Mouse (Mus musculus) CH12.LX (cell line): Measurements from ENCODE around the gene Leng9. TPM values are rescaled to one million over a fixed set of nuclear protein-coding genes. Genes with fewer than 3 reads are reported as not detected.

Experiments used
- DNase-seq: peaks from one replicate; pipeline ENCODE4 v3.0.0-alpha.2; 2013; ENCODE audit errors: extremely low read depth
- H3K27ac ChIP-seq: 2 replicates; pipeline ENCODE4 v1.5.1; 2012; ENCODE audit warnings: low read depth, mild to moderate bottlenecking, control low read depth, moderate library complexity; ENCODE audit not compliant: insufficient read depth
- H3K27me3 ChIP-seq: replicated peaks from 2 replicates; pipeline ENCODE3; 2012; ENCODE audit warnings: inconsistent platforms
- H3K36me3 ChIP-seq, 2 experiments: replicated peaks in 1 of 2; 2 replicates each; pipeline versions ENCODE3 to v1.6.1; 2012; ENCODE audit warnings: inconsistent platforms in 1 of 2, low read length in 1 of 2, mild to moderate bottlenecking in 1 of 2, mixed read lengths in 1 of 2, moderate library complexity in 1 of 2; ENCODE audit not compliant: control insufficient read depth in 1 of 2, insufficient read depth in 1 of 2
- H3K4me1 ChIP-seq, 2 experiments: 2 replicates each; pipeline ENCODE4 v1.6.1; 2012; ENCODE audit warnings: inconsistent platforms in 1 of 2, moderate library complexity in 1 of 2; ENCODE audit not compliant: insufficient read depth in 2 of 2, control insufficient read depth in 1 of 2
- H3K4me2 ChIP-seq: 2 replicates; pipeline ENCODE4 v1.6.1; 2012; ENCODE audit warnings: low read depth, mild to moderate bottlenecking, control low read depth; ENCODE audit not compliant: poor library complexity, insufficient read depth, severe bottlenecking
- H3K4me3 ChIP-seq, 3 experiments: fragments of 150-350 bp in 1 of 3; sonication (generic) in 1 of 3; replicated peaks in 1 of 3; 2 replicates each; pipeline versions ENCODE3 to v1.5.1; 2011 to 2012; ENCODE audit warnings: low read depth in 2 of 3, low read length in 2 of 3, mild to moderate bottlenecking in 2 of 3, moderate library complexity in 2 of 3, control low read depth in 1 of 3, improper control_type of control experiment in 1 of 3, inconsistent platforms in 1 of 3, mixed read lengths in 1 of 3; ENCODE audit not compliant: poor library complexity in 1 of 3
- H3K79me2 ChIP-seq: replicated peaks from 2 replicates; pipeline ENCODE4 v1.6.1; 2012; ENCODE audit warnings: mild to moderate bottlenecking, moderate library complexity; ENCODE audit not compliant: control insufficient read depth, poor library complexity, insufficient read depth, severe bottlenecking; ENCODE audit errors: extremely low read depth
- H3K9ac ChIP-seq: 2 replicates; pipeline ENCODE4 v1.6.1; 2012; ENCODE audit warnings: low read depth, mild to moderate bottlenecking, control low read depth, moderate library complexity; ENCODE audit not compliant: insufficient read depth
- H3K9me3 ChIP-seq: replicated peaks from 2 replicates; pipeline ENCODE3; 2012; ENCODE audit warnings: low read length, inconsistent platforms, mixed read lengths
- BHLHE40 ChIP-seq: IDR thresholded peaks from 2 replicates; pipeline ENCODE4 v1.6.1; 2011; ENCODE audit warnings: mild to moderate bottlenecking, low read depth, low read length, improper control_type of control experiment
- CHD1 ChIP-seq: IDR thresholded peaks from 2 replicates; pipeline ENCODE4 v1.6.1; 2012; ENCODE audit warnings: low read depth, low read length, improper control_type of control experiment, inconsistent platforms
- E2F4 ChIP-seq: IDR thresholded peaks from 2 replicates; pipeline ENCODE4 v1.6.1; 2011; ENCODE audit warnings: low read depth, low read length, improper control_type of control experiment; ENCODE audit not compliant: insufficient replicate concordance
- EP300 ChIP-seq: IDR thresholded peaks from 2 replicates; pipeline ENCODE4 v1.6.1; 2011; ENCODE audit warnings: low read length, improper control_type of control experiment
- ETS1 ChIP-seq: conservative IDR thresholded peaks from 2 replicates; pipeline ENCODE4 v1.6.1; 2012; ENCODE audit warnings: low read depth, mild to moderate bottlenecking, inconsistent platforms, low read length, improper control_type of control experiment, moderate library complexity
- GABPA ChIP-seq: IDR thresholded peaks from 2 replicates; pipeline ENCODE4 v1.6.1; 2012; ENCODE audit warnings: low read depth, low read length, improper control_type of control experiment, inconsistent platforms; ENCODE audit not compliant: insufficient replicate concordance
- HCFC1 ChIP-seq: IDR thresholded peaks from 2 replicates; pipeline ENCODE4 v1.6.1; 2012; ENCODE audit warnings: low read depth, mild to moderate bottlenecking, inconsistent platforms, low read length, improper control_type of control experiment
- JUN ChIP-seq: IDR thresholded peaks from 2 replicates; pipeline ENCODE4 v1.6.1; 2011; ENCODE audit warnings: low read depth, mild to moderate bottlenecking, low read length, improper control_type of control experiment, moderate library complexity; ENCODE audit not compliant: insufficient read depth
- JUND ChIP-seq: conservative IDR thresholded peaks from 2 replicates; pipeline ENCODE4 v1.6.1; 2011; ENCODE audit warnings: low read depth, low read length, improper control_type of control experiment
- KAT2A ChIP-seq: IDR thresholded peaks from 2 replicates; pipeline ENCODE4 v1.6.1; 2012; ENCODE audit warnings: low read length, improper control_type of control experiment, inconsistent platforms; ENCODE audit not compliant: insufficient replicate concordance
- MAFK ChIP-seq: IDR thresholded peaks from 2 replicates; pipeline ENCODE4 v1.6.1; 2011; ENCODE audit warnings: low read length, improper control_type of control experiment; ENCODE audit not compliant: insufficient replicate concordance
- MAX ChIP-seq: IDR thresholded peaks from 2 replicates; pipeline ENCODE4 v1.6.1; 2011; ENCODE audit warnings: low read length, improper control_type of control experiment
- MAZ ChIP-seq: IDR thresholded peaks from 2 replicates; pipeline ENCODE4 v1.6.1; 2012; ENCODE audit warnings: low read depth, mild to moderate bottlenecking, inconsistent platforms, low read length, improper control_type of control experiment, moderate library complexity
- MEF2A ChIP-seq: IDR thresholded peaks from 2 replicates; pipeline ENCODE4 v1.6.1; 2014; ENCODE audit warnings: low read depth, mild to moderate bottlenecking, inconsistent platforms, low read length, improper control_type of control experiment, borderline replicate concordance
- NELFE ChIP-seq: IDR thresholded peaks from 2 replicates; pipeline ENCODE4 v1.6.1; 2011; ENCODE audit warnings: low read depth, low read length, improper control_type of control experiment
- PAX5 ChIP-seq: IDR thresholded peaks from 2 replicates; pipeline ENCODE4 v1.6.1; 2012; ENCODE audit warnings: low read length, inconsistent platforms, mixed read lengths
- POLR2A ChIP-seq: IDR thresholded peaks from 2 replicates; pipeline ENCODE4 v1.6.1; 2011; ENCODE audit warnings: low read depth, mild to moderate bottlenecking, improper control_type of control experiment, low read length
- RAD21 ChIP-seq: IDR thresholded peaks from 2 replicates; pipeline ENCODE4 v1.6.1; 2011; ENCODE audit warnings: low read depth, mild to moderate bottlenecking, low read length, improper control_type of control experiment, moderate library complexity
- RCOR1 ChIP-seq: conservative IDR thresholded peaks from 2 replicates; pipeline ENCODE4 v1.6.1; 2012; ENCODE audit warnings: low read depth, mild to moderate bottlenecking, inconsistent platforms, low read length, improper control_type of control experiment
- SIN3A ChIP-seq: IDR thresholded peaks from 2 replicates; pipeline ENCODE4 v1.6.1; 2012; ENCODE audit warnings: low read length, improper control_type of control experiment, inconsistent platforms
- TCF12 ChIP-seq: IDR thresholded peaks from 2 replicates; pipeline ENCODE4 v1.6.1; 2014; ENCODE audit warnings: low read depth, mild to moderate bottlenecking, inconsistent platforms, low read length, improper control_type of control experiment
- USF2 ChIP-seq: conservative IDR thresholded peaks from 2 replicates; pipeline ENCODE4 v1.6.1; 2011; ENCODE audit warnings: low read depth, low read length, improper control_type of control experiment
- ZNF384 ChIP-seq: IDR thresholded peaks from 2 replicates; pipeline ENCODE4 v1.6.1; 2012; ENCODE audit warnings: low read depth, low read length, improper control_type of control experiment, inconsistent platforms
- dilution Hi-C: fragments of 300-500 bp; cut with MboI; formaldehyde crosslinking; loops from 2 replicates; pipeline ENCODE4 v1.14.3; 2020; ENCODE audit warnings: low sequenced_read_pairs; ENCODE audit not compliant: extremely low pct_unique_long_range_greater_than_20kb, extremely low pct_ligation_motif_present
- in situ Hi-C: fragments of 300-500 bp; cut with MboI; formaldehyde crosslinking; loops from 3 replicates; pipeline ENCODE4 v1.14.3; 2019; ENCODE audit warnings: low sequenced_read_pairs, low pct_ligation_motif_present, low pct_unique_long_range_greater_than_20kb, mixed read lengths
- polyA plus RNA-seq: library from polyadenylated mRNA; unstranded; fragments of >175 nt; gene quantifications from 2 replicates; pipeline ENCODE4 v1.2.1, GENCODE M21; 2012; ENCODE audit warnings: low read depth; ENCODE audit not compliant: insufficient read length
- total RNA-seq, 2 experiments: library from RNA; depleted of rRNA; stranded (reverse); fragments of 300-350 nt in 1 of 2; fragments of >200 nt in 1 of 2; gene quantifications; 2 replicates each; pipeline ENCODE4 v1.2.3; 2012 to 2014

Leng9 gene
- total and polyA plus RNA-seq, 3 experiments = 1.1 to 1.2 (median 1.2) TPM

- in situ Hi-C loops = no loop called here
- H3K9ac ChIP-seq = no peak overlapping the region
- TF ChIP-seq ETS1 (no peak), USF2 (no peak), JUN (no peak), NELFE (no peak), RCOR1 (no peak), PAX5 (no peak)
- TF ChIP-seq, all 38 proteins: peak for 0
- H3K4me3 ChIP-seq = no peak overlapping the region
- peaks cover 17 to 55% of the 10 kb centered on the region in 2 experiments for H3K4me1 ChIP-seq
- DNase-seq = no peak
- no peaks in the 10 kb centered on the region for H3K9me3 ChIP-seq
- H3K4me2 ChIP-seq = no peak overlapping the region
- H3K27ac ChIP-seq = no peak overlapping the region
- dilution Hi-C loops = no loop called here
- peaks cover 91 to 100% of the 10 kb centered on the region in 2 experiments for H3K36me3 ChIP-seq
- H3K79me2 ChIP-seq = peaks cover 13% of the 10 kb centered on the region
- H3K27me3 ChIP-seq = no peaks in the 10 kb centered on the region
Measured at GRCm38 (mm10) chr7:4143506-4143905, 6.7 kb downstream of the Leng9 start.

- no peak overlapping the region for H3K27ac ChIP-seq
- H3K4me3 ChIP-seq = no peak overlapping the region
- in situ Hi-C loops = no loop called here
- TF ChIP-seq POLR2A = no peak
- no peak for TF ChIP-seq TCF12
- no peak for TF ChIP-seq NELFE
- no peak for TF ChIP-seq MAFK
- no peaks in the 10 kb centered on the region for H3K27me3 ChIP-seq
- H3K36me3 ChIP-seq = peaks cover 87 to 100% of the 10 kb centered on the region in 2 experiments
- peaks cover 16 to 55% of the 10 kb centered on the region in 2 experiments for H3K4me1 ChIP-seq
- peaks cover 19% of the 10 kb centered on the region for H3K79me2 ChIP-seq
- no peak for DNase-seq
- H3K4me2 ChIP-seq = no peak overlapping the region
- H3K9ac ChIP-seq = no peak overlapping the region
- H3K9me3 ChIP-seq = no peaks in the 10 kb centered on the region
- dilution Hi-C loops = no loop called here
Measured at GRCm38 (mm10) chr7:4142796-4143445, 7.3 kb downstream of the Leng9 start.

- dilution Hi-C loops = no loop called here
- in situ Hi-C loops = no loop called here
- no peaks in the 10 kb centered on the region for H3K27me3 ChIP-seq
- H3K27ac ChIP-seq = peak overlapping the region; percentile 66
- H3K9me3 ChIP-seq = no peaks in the 10 kb centered on the region
- H3K36me3 ChIP-seq = peaks cover 77 to 90% of the 10 kb centered on the region in 2 experiments
- H3K4me3 ChIP-seq = peak overlapping the region in 1 of 3 experiments; percentile 8
- H3K79me2 ChIP-seq = peaks cover 23% of the 10 kb centered on the region
- H3K9ac ChIP-seq = no peak overlapping the region
- H3K4me1 ChIP-seq = peaks cover 16 to 51% of the 10 kb centered on the region in 2 experiments
- H3K4me2 ChIP-seq = no peak overlapping the region; the same call in 1 of the 2 replicates
- peak; percentile 63 for DNase-seq
- TF ChIP-seq SIN3A (peak; percentile 69; the same call in 1 of the 2 replicates), CHD1 (no peak), EP300 (peak; percentile 56; the same call in 1 of the 2 replicates), MAX (no peak), E2F4 (no peak), ZNF384 (no peak), RAD21 (no peak), RCOR1 (0 out of 2 replicates have a peak, but pooled peaks have one; percentile 39), GABPA (no peak), HCFC1 (no peak), KAT2A (0 out of 2 replicates have a peak, but pooled peaks have one; percentile 47), MAZ (no peak), JUND (0 out of 2 replicates have a peak, but pooled peaks have one; percentile 16), JUN (no peak; the same call in 1 of the 2 replicates), ETS1 (peak; percentile 82), BHLHE40 (peak; percentile 49; the same call in 1 of the 2 replicates), MEF2A (no peak)
Measured at GRCm38 (mm10) chr7:4141648-4142325, 8.4 kb downstream of the Leng9 start.
